Mouse (Mus musculus): ENCODE results near the gene Pcf11.

Pcf11 gene

GRCm38 (mm10) chr7:92669507-92670471, at the start of gene Pcf11:
TSS of gene Pcf11 (minus strand) at chr7:92669934.
- peak; percentile 93 for DNase-seq (ENCODE audit: low read depth, low spot score)

GRCm38 (mm10) chr7:92715055-92715454, 45.3 kb upstream of the Pcf11 start:
- DNase-seq (ENCODE audit: low read depth, low spot score), result no peak

- no peak for DNase-seq (ENCODE audit: low read depth, low spot score)
Observed at GRCm38 (mm10) chr7:92711593-92711992, 41.9 kb upstream of the Pcf11 start.

- DNase-seq (ENCODE audit: low read depth, low spot score), result no peak
Observed at GRCm38 (mm10) chr7:92709573-92709972, 39.8 kb upstream of the Pcf11 start.

- no peak for DNase-seq (ENCODE audit: low read depth, low spot score)
Observed at GRCm38 (mm10) chr7:92706711-92707110, 37.0 kb upstream of the Pcf11 start.

- no peak for DNase-seq (ENCODE audit: low read depth, low spot score)
Observed at GRCm38 (mm10) chr7:92705534-92705933, 35.8 kb upstream of the Pcf11 start.

- DNase-seq (ENCODE audit: low read depth, low spot score), result no peak
Observed at GRCm38 (mm10) chr7:92703661-92704060, 33.9 kb upstream of the Pcf11 start.

- DNase-seq (ENCODE audit: low read depth, low spot score), result no peak
Observed at GRCm38 (mm10) chr7:92698770-92699169, 29.0 kb upstream of the Pcf11 start.

- no peak for DNase-seq (ENCODE audit: low read depth, low spot score)
Observed at GRCm38 (mm10) chr7:92696395-92696794, 26.7 kb upstream of the Pcf11 start.

- DNase-seq (ENCODE audit: low read depth, low spot score), result no peak
Observed at GRCm38 (mm10) chr7:92689101-92689500, 19.4 kb upstream of the Pcf11 start.

- DNase-seq (ENCODE audit: low read depth, low spot score), result no peak
Observed at GRCm38 (mm10) chr7:92688299-92688669, 18.6 kb upstream of the Pcf11 start.

GRCm38 (mm10) chr7:92687556-92688298, 18.0 kb upstream of the Pcf11 start:
- no peak for DNase-seq (ENCODE audit: low read depth, low spot score)

- DNase-seq (ENCODE audit: low read depth, low spot score), result no peak
Observed at GRCm38 (mm10) chr7:92677346-92677745, 7.6 kb upstream of the Pcf11 start.

GRCm38 (mm10) chr7:92675131-92675530, 5.4 kb upstream of the Pcf11 start:
- DNase-seq (ENCODE audit: low read depth, low spot score), result no peak

GRCm38 (mm10) chr7:92668791-92669506, 785 bp downstream of the Pcf11 start:
- peak; percentile 26 for DNase-seq (ENCODE audit: low read depth, low spot score)

- no peak for DNase-seq (ENCODE audit: low read depth, low spot score)
Observed at GRCm38 (mm10) chr7:92666274-92666820, 3.4 kb downstream of the Pcf11 start.

- DNase-seq (ENCODE audit: low read depth, low spot score), result no peak
Observed at GRCm38 (mm10) chr7:92658050-92658449, 11.7 kb downstream of the Pcf11 start.

- no peak for DNase-seq (ENCODE audit: low read depth, low spot score)
Observed at GRCm38 (mm10) chr7:92656386-92656785, 13.3 kb downstream of the Pcf11 start.

- DNase-seq (ENCODE audit: low read depth, low spot score), result no peak
Observed at GRCm38 (mm10) chr7:92653329-92653728, 16.4 kb downstream of the Pcf11 start.

GRCm38 (mm10) chr7:92647790-92648189, 21.9 kb downstream of the Pcf11 start:
- DNase-seq (ENCODE audit: low read depth, low spot score), result no peak

GRCm38 (mm10) chr7:92642358-92642757, 27.4 kb downstream of the Pcf11 start:
- no peak for DNase-seq (ENCODE audit: low read depth, low spot score)

GRCm38 (mm10) chr7:92638050-92638449, 31.7 kb downstream of the Pcf11 start:
- no peak for DNase-seq (ENCODE audit: low read depth, low spot score)
